Mouse (Mus musculus) embryonic fibroblast, embryonic 13.5 days (primary cell): Measurements from ENCODE around the gene Gng7.

Experiments
- CTCF ChIP-seq: IDR thresholded peaks from 2 replicates; pipeline ENCODE4 v1.5.1; 2011; ENCODE audit warnings: mild to moderate bottlenecking, control low read depth, low read length, moderate library complexity, borderline replicate concordance; ENCODE audit not compliant: insufficient read depth
- POLR2A ChIP-seq: IDR thresholded peaks from 2 replicates; pipeline ENCODE4 v1.6.1; 2011; ENCODE audit warnings: low read depth, mild to moderate bottlenecking, control low read depth, low read length, moderate library complexity

GRCm38 (mm10) chr10:81024346-81024937 is 9.7 kb upstream of the Gng7 start:
- TF ChIP-seq CTCF, result no peak
- no peak for TF ChIP-seq POLR2A
